Mouse (Mus musculus): ENCODE measurements around the gene Scube2.

DNA sequence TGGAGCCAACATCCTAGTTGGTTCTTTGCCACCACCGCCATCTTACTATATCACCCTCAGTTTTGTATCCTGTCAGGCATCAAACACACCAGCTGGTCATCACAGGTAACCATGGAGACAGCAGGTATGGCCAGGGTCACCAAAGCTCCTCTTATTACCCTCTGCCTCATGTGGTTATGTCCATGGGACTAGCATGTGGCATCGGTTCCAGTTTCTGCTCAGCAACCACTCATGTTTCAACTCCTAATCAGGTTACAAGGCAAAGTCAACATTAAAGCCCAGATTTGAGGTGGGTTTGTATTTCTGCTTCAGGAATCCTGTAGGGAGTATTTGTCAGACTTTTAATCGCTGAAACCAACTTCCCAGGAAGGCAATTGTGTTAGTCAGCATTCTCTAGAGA is 74.7 kb downstream of the Scube2 start:
- no peak for TF ChIP-seq POLR2A (IDR thresholded peaks at IDR 0.05; ENCODE audit: low read depth, low read length)
- no peak for TF ChIP-seq CTCF (IDR thresholded peaks at IDR 0.05; ENCODE audit: extremely low read depth, insufficient read length, insufficient replicate concordance, low read depth, low read length)

Measured in small intestine, adult 2 months (tissue).